Mouse (Mus musculus) kidney, adult 2 months (tissue): ENCODE measurements around the gene Lef1.

ENCODE experiments used
- CTCF ChIP-seq: fragments of 200-500 bp; conservative IDR thresholded peaks from 2 replicates; pipeline ENCODE4 v1.5.1; 2011; ENCODE audit warnings: low read depth, mild to moderate bottlenecking, control low read depth, low read length, moderate library complexity, mixed read lengths; ENCODE audit not compliant: insufficient read depth, insufficient read length
- POLR2A ChIP-seq: fragments of 200-500 bp; IDR thresholded peaks from one replicate; pipeline ENCODE4 v1.6.1; 2011; ENCODE audit warnings: low read depth, low read length, control low read depth

DNA sequence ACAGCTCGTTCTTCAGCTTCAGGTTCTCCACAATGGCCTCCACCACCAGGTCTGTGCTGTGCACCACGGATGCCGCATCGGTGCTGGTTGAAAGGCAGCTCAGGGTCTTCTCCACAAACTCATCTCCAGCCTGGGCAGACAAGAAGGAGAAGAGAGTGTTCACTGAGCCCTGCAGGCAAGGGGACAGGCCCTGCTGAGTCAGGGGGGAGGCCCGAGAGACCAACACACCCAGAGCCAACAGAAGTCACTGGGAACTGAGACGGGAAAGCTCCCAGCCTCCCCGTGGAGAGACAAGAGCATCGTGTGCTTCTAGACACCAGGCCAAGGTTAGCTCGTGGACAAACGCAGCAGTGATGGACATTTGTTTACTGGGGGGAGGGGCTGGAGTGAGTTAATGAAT lies 138.2 kb downstream of the Lef1 start:
- no peak for TF ChIP-seq CTCF
- TF ChIP-seq POLR2A: no peak
